Mouse (Mus musculus) olfactory bulb, adult 2 months (tissue): ENCODE measurements around the gene Akap5. TPM values are rescaled to one million over a fixed set of nuclear protein-coding genes. Genes with fewer than 3 reads are reported as not detected.

ENCODE experiments used
- H3K27ac ChIP-seq: fragments of 200-500 bp; 2 replicates; pipeline ENCODE4 v1.5.1; 2012; ENCODE audit warnings: low read depth, low read length; ENCODE audit not compliant: insufficient read depth
- H3K4me1 ChIP-seq: fragments of 200-500 bp; 2 replicates; pipeline ENCODE4 v1.6.1; 2012; ENCODE audit warnings: low read length; ENCODE audit not compliant: control insufficient read depth, insufficient read depth
- H3K4me3 ChIP-seq: fragments of 200-500 bp; 2 replicates; pipeline ENCODE4 v1.5.1; 2012; ENCODE audit warnings: mild to moderate bottlenecking, low read depth, low read length, moderate library complexity; ENCODE audit not compliant: insufficient read depth
- CTCF ChIP-seq: fragments of 200-500 bp; IDR thresholded peaks from 2 replicates; pipeline ENCODE4 v1.5.1; 2012; ENCODE audit warnings: low read depth, mild to moderate bottlenecking, low read length, moderate library complexity; ENCODE audit not compliant: insufficient read depth
- POLR2A ChIP-seq: fragments of 200-500 bp; IDR thresholded peaks from 2 replicates; pipeline ENCODE4 v1.6.1; 2012; ENCODE audit warnings: mild to moderate bottlenecking, low read depth, low read length, moderate library complexity; ENCODE audit not compliant: insufficient read depth
- WGBS: fragments of 180-500 bp; shearing (Covaris S2); methylation state at CpG from one replicate; pipeline ENCODE4 v1.1.7; 2018; 5-methylcytosine and 5-hydroxymethylcytosine counted together
- polyA plus RNA-seq: library from polyadenylated mRNA; stranded (reverse); fragments of >200 nt; gene quantifications from 2 replicates; pipeline ENCODE4 v1.2.4, GENCODE M21; 2012; ENCODE audit warnings: low replicate concordance; ENCODE audit not compliant: missing spikeins, insufficient read depth, insufficient read length

Gene Akap5
- polyA plus RNA-seq, 1 experiment, result not detected

- TF ChIP-seq CTCF (no peak), POLR2A (no peak)
- Histone ChIP-seq H3K27ac (no peak overlapping the region), H3K4me3 (peak overlapping the region; percentile 21), H3K4me1 (peaks cover 11% of the 10 kb centered on the region)
- WGBS, result 58% methylated on average over 23 of the region's 23 CpGs
These were observed 1.9 kb downstream of the Akap5 start for GRCm38 (mm10) chr12:76326437-76327220.

GRCm38 (mm10) chr12:76328567-76329354, 4.1 kb downstream of the Akap5 start:
- no peak for TF ChIP-seq POLR2A
- Histone ChIP-seq H3K27ac (no peak overlapping the region), H3K4me3 (no peak overlapping the region), H3K4me1 (peaks cover 11% of the 10 kb centered on the region)
- 81% methylated on average over 6 of the region's 6 CpGs for WGBS

- Histone ChIP-seq H3K4me1 (peaks cover 7% of the 10 kb centered on the region), H3K4me3 (no peak overlapping the region), H3K27ac (no peak overlapping the region)
- WGBS, result 96% methylated on average over 5 of the region's 5 CpGs
- TF ChIP-seq CTCF (no peak), POLR2A (no peak)
These were observed 9.0 kb downstream of the Akap5 start for GRCm38 (mm10) chr12:76333688-76334087.

- Histone ChIP-seq H3K4me1 (peaks cover 1% of the 10 kb centered on the region; the same call in 1 of the 2 replicates), H3K4me3 (no peak overlapping the region), H3K27ac (no peak overlapping the region)
- WGBS, result 82% methylated on average over 5 of the region's 5 CpGs
- TF ChIP-seq POLR2A (no peak), CTCF (no peak)
These were observed 10.9 kb downstream of the Akap5 start for GRCm38 (mm10) chr12:76335641-76336040.

- H3K27ac ChIP-seq, result no peak overlapping the region
- H3K4me3 ChIP-seq, result no peak overlapping the region
- H3K4me1 ChIP-seq, result no peaks in the 10 kb centered on the region
- 85% methylated on average over 17 of the region's 17 CpGs for WGBS
- TF ChIP-seq POLR2A (no peak), CTCF (no peak)
These were observed 11.6 kb downstream of the Akap5 start for GRCm38 (mm10) chr12:76336111-76336965.

- H3K4me3 ChIP-seq, result no peak overlapping the region
- TF ChIP-seq CTCF, result no peak
- no peak for TF ChIP-seq POLR2A
- WGBS, result 2% methylated on average over 4 of the region's 4 CpGs
These were observed 16.4 kb downstream of the Akap5 start for GRCm38 (mm10) chr12:76341080-76341479.

GRCm38 (mm10) chr12:76345759-76346455, 21.2 kb downstream of the Akap5 start:
- no peak overlapping the region for H3K27ac ChIP-seq
- no peaks in the 10 kb centered on the region for H3K4me1 ChIP-seq
- H3K4me3 ChIP-seq, result no peak overlapping the region
- TF ChIP-seq CTCF (no peak), POLR2A (no peak)
- WGBS, result 70% methylated on average over 6 of the region's 6 CpGs

More at GRCm38 (mm10) chr12:76341080-76341479, 16.4 kb downstream of the Akap5 start:
- Histone ChIP-seq H3K27ac (no peak overlapping the region), H3K4me1 (no peaks in the 10 kb centered on the region)

- Histone ChIP-seq H3K4me1 (no peaks in the 10 kb centered on the region), H3K4me3 (no peak overlapping the region), H3K27ac (no peak overlapping the region)
- WGBS, result 79% methylated on average over 8 of the region's 8 CpGs
- TF ChIP-seq CTCF, result no peak
- no peak for TF ChIP-seq POLR2A
These were observed 25.1 kb downstream of the Akap5 start for GRCm38 (mm10) chr12:76349680-76350220.

- Histone ChIP-seq H3K4me3 (no peak overlapping the region), H3K4me1 (no peaks in the 10 kb centered on the region), H3K27ac (no peak overlapping the region)
- TF ChIP-seq POLR2A (no peak), CTCF (no peak)
- 84% methylated on average over 1 of the region's 1 CpGs for WGBS
These were observed 36.2 kb downstream of the Akap5 start for GRCm38 (mm10) chr12:76360868-76361267.
